In genomic region chr12:85970191-85970590, GRCm38 (mm10) we compare ENCODE assay signal across 15 mouse cellular contexts.
DNase-seq lines count a peak whose midpoint lies in the region; ATAC-seq lines count a peak whose summit lies in the region.
"Had no signal": no experiment of that assay in that cellular context is flagged by ENCODE, and none has a peak within 500 bp of the region (broad histone marks: within the 10 kb centered on the region; RNA-seq: fewer than 3 reads in every experiment).

No protein-coding gene starts in this region.

- no peaks in the 10 kb centered on the region for H3K9me3 ChIP-seq in embryonic facial prominence, embryonic 12.5 days
- no peaks in the 10 kb centered on the region for H3K9me3 ChIP-seq in embryonic facial prominence, embryonic 10.5 days
- no peaks in the 10 kb centered on the region for H3K9me3 ChIP-seq in limb, embryonic 10.5 days (replicated peaks)
- H3K9me3 ChIP-seq in hindbrain, embryonic 10.5 days = no peaks in the 10 kb centered on the region

- no peak for ATAC-seq in embryonic facial prominence, embryonic 12.5 days (ENCODE audit: insufficient number of reproducible peaks, insufficient read depth, low FRiP score, low TSS enrichment)
- ATAC-seq: forebrain, embryonic 16.5 days; lung, postnatal 0 days had no signal

- H3K4me2 ChIP-seq in embryonic facial prominence, embryonic 12.5 days (replicated peaks) = no peak overlapping the region

- no peaks in the 10 kb centered on the region for H3K27me3 ChIP-seq in embryonic facial prominence, embryonic 12.5 days
- no peaks in the 10 kb centered on the region for H3K27me3 ChIP-seq in embryonic facial prominence, embryonic 10.5 days (replicated peaks; ENCODE audit: low read depth, poor library complexity, severe bottlenecking)
- H3K27me3 ChIP-seq in limb, embryonic 10.5 days (ENCODE audit: low read depth, poor library complexity, severe bottlenecking) = no peaks in the 10 kb centered on the region
- H3K27me3 ChIP-seq in hindbrain, embryonic 10.5 days (ENCODE audit: insufficient read depth, poor library complexity, severe bottlenecking) = no peaks in the 10 kb centered on the region

- H3K4me3 ChIP-seq in embryonic facial prominence, embryonic 12.5 days = no peak overlapping the region
- no peak overlapping the region for H3K4me3 ChIP-seq in embryonic facial prominence, embryonic 10.5 days
- no peak overlapping the region for H3K4me3 ChIP-seq in limb, embryonic 10.5 days
- H3K4me3 ChIP-seq in hindbrain, embryonic 10.5 days = no peak overlapping the region
- H3K4me3 ChIP-seq: heart, adult 2 months had no signal

- H3K36me3 ChIP-seq in embryonic facial prominence, embryonic 12.5 days = no peaks in the 10 kb centered on the region
- H3K36me3 ChIP-seq in embryonic facial prominence, embryonic 10.5 days (replicated peaks) = no peaks in the 10 kb centered on the region
- H3K36me3 ChIP-seq in limb, embryonic 10.5 days = no peaks in the 10 kb centered on the region
- H3K36me3 ChIP-seq in hindbrain, embryonic 10.5 days = no peaks in the 10 kb centered on the region

- 77% methylated on average over 5 of the region's 5 CpGs for WGBS in embryonic facial prominence, embryonic 12.5 days
- 75% methylated on average over 5 of the region's 5 CpGs for WGBS in embryonic facial prominence, embryonic 10.5 days
- 75% methylated on average over 5 of the region's 5 CpGs for WGBS in limb, embryonic 10.5 days
- WGBS in hindbrain, embryonic 10.5 days = 73% methylated on average over 5 of the region's 5 CpGs

- DNase-seq in embryonic facial prominence, embryonic 10.5 days (ENCODE audit: low spot score) = no peak
- peak; percentile 27 for DNase-seq in 3T3-L1 (ENCODE audit: low read depth, low spot score)
- DNase-seq in cerebellum, adult 9-10 months = peak; percentile 94
- no peak for DNase-seq in limb, embryonic 10.5 days (ENCODE audit: low spot score)
- no peak for DNase-seq in thymus, postnatal 4 days
- DNase-seq in urinary bladder, adult 2 months (ENCODE audit: low spot score) = no peak
- DNase-seq in hindbrain, embryonic 10.5 days (ENCODE audit: low spot score) = no peak
- DNase-seq: adrenal gland, postnatal 36 days; heart, postnatal 14 days; kidney, postnatal 14 days; midbrain, embryonic 14.5 days had no signal

- peak overlapping the region; percentile 26; the same call in 1 of the 2 replicates for H3K27ac ChIP-seq in embryonic facial prominence, embryonic 12.5 days
- no peak overlapping the region for H3K27ac ChIP-seq in embryonic facial prominence, embryonic 10.5 days (replicated peaks)
- H3K27ac ChIP-seq in limb, embryonic 10.5 days = peak overlapping the region; percentile 47; the same call in 1 of the 2 replicates
- H3K27ac ChIP-seq in hindbrain, embryonic 10.5 days = no peak overlapping the region
- H3K27ac ChIP-seq: heart, adult 2 months had no signal

- peaks cover 20% of the 10 kb centered on the region for H3K4me1 ChIP-seq in embryonic facial prominence, embryonic 12.5 days
- H3K4me1 ChIP-seq in embryonic facial prominence, embryonic 10.5 days = 0 out of 2 replicates have a peak, but pooled peaks cover 3% of the 10 kb centered on the region
- H3K4me1 ChIP-seq in limb, embryonic 10.5 days = peaks cover 23% of the 10 kb centered on the region
- no peaks in the 10 kb centered on the region; the same call in 1 of the 2 replicates for H3K4me1 ChIP-seq in hindbrain, embryonic 10.5 days (replicated peaks)

- H3K9ac ChIP-seq in embryonic facial prominence, embryonic 12.5 days = no peak overlapping the region

Comparison
In these comparisons a context has a peak if more than half of its experiments do, and no peak if none do; other contexts are left out.
1. H3K27ac ChIP-seq: peak in embryonic facial prominence, embryonic 12.5 days (single experiment) and limb, embryonic 10.5 days (single experiment); none in embryonic facial prominence, embryonic 10.5 days (single experiment) and hindbrain, embryonic 10.5 days (single experiment).
2. DNase-seq: peak in 3T3-L1 (single experiment) and cerebellum, adult 9-10 months (single experiment); none in embryonic facial prominence, embryonic 10.5 days (single experiment), limb, embryonic 10.5 days (single experiment), thymus, postnatal 4 days (single experiment), urinary bladder, adult 2 months (single experiment) and hindbrain, embryonic 10.5 days (single experiment).